Mouse (Mus musculus) embryonic fibroblast, embryonic 13.5 days (primary cell): ENCODE data around the gene Marc1.

ENCODE experiments used
- CTCF ChIP-seq: IDR thresholded peaks from 2 replicates; pipeline ENCODE4 v1.5.1; 2011; ENCODE audit warnings: mild to moderate bottlenecking, control low read depth, low read length, moderate library complexity, borderline replicate concordance; ENCODE audit not compliant: insufficient read depth
- POLR2A ChIP-seq: IDR thresholded peaks from 2 replicates; pipeline ENCODE4 v1.6.1; 2011; ENCODE audit warnings: low read depth, mild to moderate bottlenecking, control low read depth, low read length, moderate library complexity

GRCm38 (mm10) chr1:184793163-184793876, 17.8 kb downstream of the Marc1 start:
- TF ChIP-seq POLR2A (no peak), CTCF (peak; percentile 60; the same call in 1 of the 2 replicates)
